Mouse (Mus musculus): ENCODE data around the gene Cyp8b1.

The Cyp8b1 gene

DNA sequence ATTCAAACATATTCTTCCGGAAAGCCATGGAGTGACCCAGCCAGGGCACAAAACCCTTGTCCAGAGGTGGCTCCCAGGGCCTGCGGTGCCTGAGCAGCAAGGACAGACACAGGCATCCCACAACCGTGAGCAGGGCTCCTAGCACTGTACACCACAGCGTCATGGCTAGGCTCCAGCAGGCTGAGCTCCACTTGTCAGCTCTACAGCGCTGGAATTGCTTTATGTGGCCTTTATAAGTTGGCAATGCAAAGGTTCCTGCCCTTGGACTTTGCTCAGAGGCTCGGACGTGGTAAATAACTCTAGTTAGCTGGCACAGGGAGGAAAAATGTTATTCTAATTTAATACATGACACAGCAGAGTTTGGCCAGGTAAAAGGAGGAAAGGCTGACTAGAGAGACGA, at the start of gene Cyp8b1:
Cyp8b1 (minus strand) TSS at position 204 of the 400 bp plus-strand sequence.
- no peak for DNase-seq

DNA sequence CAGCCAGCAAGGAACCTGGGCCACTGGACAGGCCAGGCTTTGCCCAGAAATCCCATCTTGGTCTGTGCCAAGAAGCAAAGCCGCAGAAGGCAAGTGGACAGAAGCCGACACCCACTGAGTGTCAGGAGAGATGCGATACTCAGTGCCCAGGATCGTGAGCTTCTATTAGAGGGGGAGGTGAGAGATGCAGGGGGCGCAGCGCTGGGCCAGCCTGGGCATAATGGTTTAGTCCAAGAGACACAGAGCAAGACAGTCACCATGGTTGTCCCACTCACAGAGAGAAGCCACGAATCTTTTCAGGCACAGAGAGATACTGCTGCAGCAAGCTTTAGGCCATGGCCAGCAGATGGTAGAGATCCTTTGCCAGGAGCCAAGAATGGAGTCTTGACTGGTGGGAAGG, 48.8 kb upstream of the Cyp8b1 start:
- DNase-seq: no peak

DNA sequence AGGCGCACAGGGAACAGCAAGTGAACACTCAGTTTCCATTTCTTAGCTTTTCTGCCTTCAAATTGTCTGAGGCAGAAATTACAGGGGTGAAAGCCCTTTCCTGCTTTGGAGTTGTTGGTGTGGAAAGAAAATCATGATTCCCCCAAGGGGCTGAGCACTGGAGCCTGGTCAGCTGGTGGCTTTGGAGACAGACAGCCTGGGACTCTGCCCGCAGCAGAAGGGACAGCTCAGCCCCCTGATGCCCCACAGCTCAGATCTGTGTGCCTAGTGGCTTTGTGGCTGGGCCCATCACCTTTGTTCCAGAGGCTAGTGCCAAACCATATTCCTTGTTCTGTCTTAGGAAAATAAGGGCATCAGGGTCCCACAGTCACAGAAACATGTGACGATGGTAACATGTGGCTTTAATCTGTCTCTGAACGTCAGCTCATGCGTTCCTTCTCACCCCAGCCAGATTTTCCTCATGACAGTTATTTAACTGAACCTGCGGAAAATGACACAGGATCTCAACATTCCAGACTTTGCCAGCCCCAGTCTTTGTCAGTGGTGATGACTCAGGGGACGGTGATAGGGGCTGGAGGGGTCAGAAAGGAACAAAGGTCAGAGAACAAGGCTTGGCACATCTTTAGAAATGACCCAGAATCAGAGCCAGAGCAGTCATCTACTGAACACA, 44.0 kb upstream of the Cyp8b1 start:
- DNase-seq: no peak

DNA sequence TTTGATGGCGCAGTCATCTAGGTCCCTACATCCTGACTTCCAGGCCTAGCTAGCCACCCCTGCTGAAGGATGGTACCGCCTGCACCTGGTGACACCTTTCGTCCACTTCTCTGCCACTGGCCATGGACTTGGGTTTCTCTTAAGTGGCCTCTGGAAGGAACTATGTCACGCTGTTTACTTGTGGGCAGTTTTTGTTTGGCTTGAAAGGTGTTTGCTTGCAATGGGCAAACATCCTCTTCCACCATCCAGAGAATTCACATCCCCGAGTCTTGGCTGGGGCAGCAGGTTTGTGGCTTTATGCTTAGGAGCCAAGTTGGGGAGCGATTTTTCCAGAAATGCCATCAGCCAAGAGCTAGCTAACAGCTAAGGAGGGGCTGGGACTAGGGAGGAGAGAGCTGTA, 36.5 kb upstream of the Cyp8b1 start:
- DNase-seq: peak; percentile 53

DNA sequence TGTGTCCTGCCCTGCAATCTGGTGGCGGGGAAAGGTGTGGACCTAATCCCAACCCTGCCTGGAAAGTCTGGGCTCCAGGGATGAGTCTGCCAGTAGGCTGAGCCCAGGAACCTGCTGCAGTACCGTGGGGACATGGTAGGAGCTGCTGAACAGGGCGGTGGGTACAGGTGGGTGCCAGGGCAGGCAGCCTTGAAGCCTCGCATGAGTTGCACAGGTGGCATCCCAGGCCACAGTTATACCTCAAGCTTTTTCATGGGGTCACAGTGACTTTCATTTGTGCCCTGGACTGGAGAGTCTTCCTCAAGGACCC, 35.0 kb upstream of the Cyp8b1 start:
- DNase-seq: no peak

- DNase-seq: peak; percentile 88
Measured at GRCm38 (mm10) chr9:121950418-121951113, 34.5 kb upstream of the Cyp8b1 start, which contains the start of gene Fam198a. Gene Fam198a, plus strand, starts transcription at chr9:121950988.

DNA sequence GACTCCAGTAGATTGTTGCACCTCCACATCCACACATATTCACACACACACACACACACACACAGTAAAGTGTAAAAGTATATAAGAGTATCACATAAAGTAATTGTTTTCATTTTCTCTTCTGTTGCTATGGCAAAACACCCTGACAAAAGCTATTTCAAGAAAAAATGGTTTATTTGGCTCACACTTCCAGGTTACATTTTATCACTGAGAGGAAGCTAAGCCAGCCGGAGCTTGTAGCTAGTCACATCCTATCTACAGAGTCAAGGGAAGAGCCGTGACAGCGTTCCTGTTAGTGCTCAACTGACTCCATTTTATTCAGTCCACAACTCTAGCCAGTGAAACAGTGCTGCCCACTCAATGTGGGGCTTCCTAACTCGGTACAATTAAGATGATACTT, 32.3 kb upstream of the Cyp8b1 start:
- peak; percentile 43 for DNase-seq

- DNase-seq: peak; percentile 81
Measured at GRCm38 (mm10) chr9:121947784-121948183, 31.7 kb upstream of the Cyp8b1 start.

- no peak for DNase-seq
Measured at GRCm38 (mm10) chr9:121943628-121944027, 27.5 kb upstream of the Cyp8b1 start.

- DNase-seq: no peak
Measured at GRCm38 (mm10) chr9:121943005-121943404, 26.9 kb upstream of the Cyp8b1 start.

DNA sequence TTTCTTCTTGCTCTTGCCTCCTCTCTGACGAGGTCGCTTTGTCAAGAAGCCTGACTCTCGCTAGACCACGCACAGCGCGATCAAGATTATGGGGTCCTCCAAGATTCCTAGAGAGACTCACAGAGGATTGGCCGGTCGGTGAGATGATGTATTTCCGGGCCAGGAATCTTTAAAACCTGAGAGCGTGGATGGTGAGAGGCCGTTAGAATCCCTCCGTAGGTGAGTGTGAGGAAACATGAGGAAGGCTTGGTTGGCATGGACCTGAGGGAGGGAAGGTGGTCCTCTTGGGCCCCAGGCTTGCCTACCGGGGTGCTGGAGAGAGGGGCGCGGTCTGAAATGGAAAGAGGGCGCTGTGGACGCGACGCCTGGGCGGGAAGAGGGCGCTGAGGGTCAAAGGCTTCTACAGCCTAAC, 21.8 kb upstream of the Cyp8b1 start:
- no peak for DNase-seq

GRCm38 (mm10) chr9:121937451-121937864, 21.4 kb upstream of the Cyp8b1 start:
- no peak for DNase-seq

- no peak for DNase-seq
Measured at GRCm38 (mm10) chr9:121936952-121937351, 20.8 kb upstream of the Cyp8b1 start.

GRCm38 (mm10) chr9:121934856-121935255, 18.8 kb upstream of the Cyp8b1 start:
- no peak for DNase-seq

- DNase-seq: peak; percentile 44
Measured at GRCm38 (mm10) chr9:121928498-121928897, 12.4 kb upstream of the Cyp8b1 start.

DNA sequence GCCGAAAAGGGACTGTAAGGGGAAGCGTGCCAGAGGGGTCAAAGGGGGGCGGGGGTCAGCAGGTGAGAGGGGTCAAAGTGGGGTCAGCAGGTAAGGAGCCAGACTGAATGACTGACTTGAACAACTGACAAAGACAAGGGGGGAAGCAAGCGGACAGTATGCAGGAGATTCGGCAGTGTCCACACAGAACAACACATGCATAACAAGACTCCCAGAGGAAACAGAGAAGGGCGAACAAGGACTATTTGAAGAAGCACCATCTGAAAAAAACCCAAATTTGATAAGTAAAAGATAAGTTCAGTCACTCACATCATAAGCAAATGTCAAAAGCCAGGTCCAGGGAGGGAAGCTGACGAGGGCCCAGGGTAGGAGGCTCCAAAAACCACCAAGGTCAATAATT, 11.6 kb upstream of the Cyp8b1 start:
- no peak for DNase-seq

- no peak for DNase-seq
Measured at GRCm38 (mm10) chr9:121926634-121927405, 10.7 kb upstream of the Cyp8b1 start.

- no peak for DNase-seq
Measured at GRCm38 (mm10) chr9:121925959-121926358, 9.9 kb upstream of the Cyp8b1 start.

DNA sequence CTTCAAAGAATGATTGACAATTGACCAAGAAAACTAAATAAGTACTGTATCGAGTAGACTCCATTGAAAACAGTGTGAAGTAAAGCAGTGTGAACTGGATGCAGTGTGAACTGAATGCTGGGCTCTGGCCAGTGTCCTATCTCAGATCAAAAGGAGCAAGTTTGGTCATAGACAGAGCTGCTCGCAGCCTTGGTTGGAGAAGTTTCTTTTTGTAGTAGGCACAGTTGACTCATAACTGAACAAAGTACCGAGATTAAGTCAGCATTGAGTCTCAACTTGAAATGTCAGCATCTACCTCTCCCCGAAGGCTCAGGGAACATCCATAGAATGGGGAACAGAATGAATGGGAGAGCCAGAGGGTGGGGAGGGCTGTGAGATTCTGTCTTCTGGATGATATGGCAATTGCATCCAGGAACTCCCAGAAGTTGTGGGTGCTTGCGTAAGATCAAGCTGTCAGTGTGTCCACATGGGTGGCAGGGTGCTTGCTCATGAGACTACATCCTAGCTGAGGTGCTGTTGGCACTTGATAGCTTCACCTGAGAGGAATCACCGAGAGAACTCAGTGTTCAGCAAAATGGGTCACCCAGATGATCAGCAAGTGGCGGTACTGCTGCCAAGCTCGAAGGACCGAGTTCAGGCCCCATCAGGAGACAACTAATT, 8.9 kb upstream of the Cyp8b1 start:
- DNase-seq: no peak

- no peak for DNase-seq
Measured at GRCm38 (mm10) chr9:121923906-121924305, 7.8 kb upstream of the Cyp8b1 start.

DNA sequence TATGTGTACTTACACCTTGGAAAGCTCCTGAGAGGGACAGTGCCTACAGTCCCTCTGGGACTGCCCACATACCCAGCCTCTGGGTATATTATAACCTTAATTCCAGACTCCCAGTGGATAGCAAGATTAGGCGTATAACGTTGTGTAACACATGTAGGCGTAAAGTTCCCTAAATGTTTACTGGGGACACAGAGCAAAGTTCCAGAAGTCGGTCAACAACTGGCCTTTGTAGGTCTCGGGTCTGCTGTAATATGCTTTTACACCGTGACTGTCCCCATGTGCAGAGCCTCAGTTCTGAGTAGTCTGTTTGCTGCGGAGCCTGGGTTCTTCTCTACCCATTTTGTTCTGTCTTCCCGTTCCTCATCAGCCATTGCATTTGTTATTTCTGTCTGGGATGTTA, 7.3 kb upstream of the Cyp8b1 start:
- DNase-seq: no peak

DNA sequence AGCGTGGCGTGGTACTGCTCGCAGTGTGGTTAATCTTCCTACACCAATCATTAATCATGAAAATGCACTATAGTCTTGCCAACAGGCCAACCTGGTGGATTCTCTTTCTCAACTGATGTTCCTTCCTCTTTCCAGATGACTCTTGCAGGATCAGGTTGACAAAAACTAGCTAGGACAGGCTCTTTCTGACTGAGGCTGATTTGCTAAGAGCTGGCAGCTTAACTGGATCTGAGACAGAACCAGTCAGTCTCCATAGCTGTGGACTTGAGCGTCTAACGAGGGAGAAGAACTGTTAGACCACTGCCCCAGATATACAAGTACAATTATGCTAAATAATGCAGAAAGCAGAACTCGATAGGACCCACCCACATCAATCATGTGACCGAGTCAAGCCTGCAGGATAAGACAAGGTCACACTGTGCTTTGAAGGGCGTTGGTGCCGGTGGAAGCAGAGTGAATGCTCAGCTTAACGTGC, 3.0 kb upstream of the Cyp8b1 start:
- DNase-seq: no peak

DNA sequence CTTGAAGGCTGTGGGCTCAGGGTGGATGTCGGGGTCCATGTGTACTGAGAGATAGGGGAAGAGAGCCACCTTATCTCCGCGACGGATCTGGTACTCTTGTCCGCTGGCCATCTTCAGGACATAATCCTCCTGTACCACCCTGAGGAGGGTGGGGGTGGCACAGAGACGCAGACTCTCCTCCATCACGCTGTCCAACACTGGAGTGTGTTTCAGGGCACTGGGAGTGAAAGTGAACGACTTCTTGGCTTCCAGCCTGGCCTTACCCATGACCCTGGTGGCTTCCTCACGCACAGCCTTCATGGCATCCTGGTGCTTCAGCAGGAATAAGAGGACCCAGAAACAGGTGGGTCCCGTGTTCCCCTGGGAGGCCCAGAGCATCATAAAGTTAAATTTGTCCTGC, 1.0 kb downstream of the Cyp8b1 start:
- no peak for DNase-seq

Data from lung, postnatal 10 days (tissue).